Mouse (Mus musculus) brain, embryonic 18.5 days (tissue): ENCODE measurements around the gene Slain2.

Experiments used
- DNase-seq: peaks from one replicate; pipeline ENCODE4 v3.0.0-alpha.2; 2012; ENCODE audit warnings: low read depth, low spot score

The Slain2 gene

DNA sequence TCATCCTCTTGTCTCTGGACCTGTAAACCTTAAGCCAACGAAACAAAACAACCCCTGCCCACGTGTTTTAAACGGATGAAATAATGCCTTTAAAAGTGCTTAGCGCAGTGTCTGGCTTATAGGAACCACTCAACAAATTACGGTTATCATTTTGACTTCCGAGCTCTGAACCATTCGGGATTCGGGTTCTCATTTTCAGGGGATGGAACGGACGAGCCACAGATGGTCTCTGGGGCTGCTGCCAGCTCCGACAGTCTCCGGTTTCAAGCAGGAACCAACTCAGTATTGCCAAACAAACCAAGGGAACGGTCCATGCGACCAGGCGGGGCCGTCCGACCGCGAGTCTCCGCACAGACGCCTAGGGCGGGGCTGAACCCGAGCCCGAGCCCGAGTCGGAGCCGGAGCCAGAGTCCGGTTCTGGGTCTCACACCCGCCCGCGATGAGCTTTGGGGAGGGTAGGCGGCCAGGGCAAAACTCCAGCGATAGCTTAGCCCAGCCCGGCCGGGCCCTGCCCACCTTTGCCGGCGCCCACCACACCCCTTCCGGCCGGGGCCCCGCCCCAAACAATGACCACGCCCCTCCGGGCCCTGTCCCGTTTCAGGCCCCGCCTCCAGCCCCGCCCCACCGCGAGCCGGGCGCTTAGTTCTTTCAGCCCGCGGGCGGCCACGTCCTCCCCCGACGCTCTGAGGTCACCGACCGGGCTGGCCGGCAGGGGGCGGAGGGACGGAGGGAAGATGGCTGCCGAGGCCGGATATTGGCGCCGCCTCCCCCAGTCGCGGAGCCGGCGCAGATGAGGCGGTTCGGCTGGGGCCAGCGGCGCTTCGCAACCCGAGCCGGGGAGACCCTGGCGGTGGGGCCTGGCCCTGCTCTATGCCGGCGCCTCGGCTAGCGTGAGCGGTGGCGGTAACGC lies at the start of gene Slain2:
Gene Slain2, plus strand, starts transcription at position 657 of the 910 bp plus-strand sequence.
- DNase-seq = peak; percentile 83

DNA sequence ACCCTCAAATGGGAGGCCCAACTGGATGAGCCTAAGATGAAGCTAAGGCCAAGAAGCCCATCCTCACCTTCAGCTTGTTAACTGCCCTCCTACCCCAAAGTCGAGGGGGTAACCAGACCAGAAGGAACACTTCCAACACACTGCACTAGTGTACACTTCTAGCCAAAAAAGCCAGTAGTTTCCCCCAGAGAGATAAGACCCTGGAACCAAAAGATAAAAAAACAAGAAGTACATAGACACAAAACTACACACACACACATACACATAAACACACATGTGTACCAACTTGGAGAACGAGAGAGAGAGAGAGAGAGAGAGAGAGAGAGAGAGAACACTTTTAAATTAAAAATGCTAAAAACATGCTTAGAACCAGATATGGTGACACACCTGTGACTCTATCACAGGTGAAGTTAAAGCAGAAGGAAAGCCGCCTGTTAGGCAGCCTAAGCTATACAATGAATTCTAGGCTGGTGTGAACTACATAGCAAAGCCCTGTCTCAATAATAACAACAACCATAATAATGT lies 49.4 kb upstream of the Slain2 start:
- no peak for DNase-seq

DNA sequence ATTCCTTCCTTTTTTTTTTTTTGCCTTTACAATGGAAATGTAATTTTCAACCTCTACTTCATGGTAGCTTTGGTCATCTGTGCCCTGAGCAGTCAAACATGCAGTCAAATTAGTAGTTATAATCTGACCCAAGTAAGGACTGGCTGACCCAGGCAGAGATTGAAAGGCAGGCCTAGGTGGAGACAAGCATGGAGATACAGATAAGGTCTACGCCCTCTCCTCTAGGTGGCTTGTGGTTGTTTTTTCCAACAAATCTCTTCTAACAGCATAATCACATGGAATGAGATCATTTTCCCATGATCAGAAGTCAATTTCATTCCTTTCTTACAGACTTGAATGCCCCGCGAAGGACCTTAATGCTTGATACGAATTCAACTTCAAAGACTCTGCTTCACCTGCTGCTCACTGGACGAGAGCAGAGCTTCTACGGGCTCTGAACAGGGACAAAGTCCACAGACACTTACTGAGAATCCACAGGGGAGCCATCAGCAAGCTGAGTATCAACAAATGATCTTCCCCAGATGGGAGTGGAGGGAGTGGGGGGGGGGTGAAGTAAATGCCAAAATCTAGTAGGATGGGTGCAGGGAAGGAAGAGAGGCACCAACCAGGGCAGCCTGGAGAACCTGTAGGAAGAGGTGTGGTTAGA lies 47.7 kb upstream of the Slain2 start:
- DNase-seq = no peak

DNA sequence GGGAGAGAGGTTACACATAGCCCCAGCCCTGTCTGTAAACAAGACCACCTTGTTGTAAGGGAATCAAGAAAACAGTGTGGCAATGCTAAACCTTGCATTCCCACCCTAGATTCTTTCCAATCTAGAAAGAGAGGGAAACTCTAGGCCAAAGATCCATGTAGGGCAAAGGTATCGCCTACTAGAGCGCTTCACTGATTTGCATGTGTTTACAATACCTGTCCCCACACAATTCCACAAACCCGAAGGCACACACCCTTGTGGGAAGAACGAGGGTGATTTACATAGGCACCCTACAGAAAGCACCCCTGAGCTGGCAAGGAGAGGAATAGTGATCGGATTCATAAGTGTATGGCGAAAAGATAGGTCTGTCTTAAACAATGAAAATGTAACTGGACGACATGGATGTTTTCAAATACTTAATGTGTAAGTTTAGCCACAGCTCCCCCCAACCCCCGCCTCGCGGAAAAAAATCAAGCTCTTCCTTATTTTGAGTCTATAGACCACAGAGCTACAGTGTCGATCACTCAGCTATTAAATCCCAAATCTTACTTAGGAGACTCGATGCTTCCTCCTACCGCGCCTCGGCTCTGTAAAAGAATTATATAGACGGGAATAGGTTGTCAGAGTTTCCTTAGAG lies 47.0 kb upstream of the Slain2 start:
- no peak for DNase-seq

DNA sequence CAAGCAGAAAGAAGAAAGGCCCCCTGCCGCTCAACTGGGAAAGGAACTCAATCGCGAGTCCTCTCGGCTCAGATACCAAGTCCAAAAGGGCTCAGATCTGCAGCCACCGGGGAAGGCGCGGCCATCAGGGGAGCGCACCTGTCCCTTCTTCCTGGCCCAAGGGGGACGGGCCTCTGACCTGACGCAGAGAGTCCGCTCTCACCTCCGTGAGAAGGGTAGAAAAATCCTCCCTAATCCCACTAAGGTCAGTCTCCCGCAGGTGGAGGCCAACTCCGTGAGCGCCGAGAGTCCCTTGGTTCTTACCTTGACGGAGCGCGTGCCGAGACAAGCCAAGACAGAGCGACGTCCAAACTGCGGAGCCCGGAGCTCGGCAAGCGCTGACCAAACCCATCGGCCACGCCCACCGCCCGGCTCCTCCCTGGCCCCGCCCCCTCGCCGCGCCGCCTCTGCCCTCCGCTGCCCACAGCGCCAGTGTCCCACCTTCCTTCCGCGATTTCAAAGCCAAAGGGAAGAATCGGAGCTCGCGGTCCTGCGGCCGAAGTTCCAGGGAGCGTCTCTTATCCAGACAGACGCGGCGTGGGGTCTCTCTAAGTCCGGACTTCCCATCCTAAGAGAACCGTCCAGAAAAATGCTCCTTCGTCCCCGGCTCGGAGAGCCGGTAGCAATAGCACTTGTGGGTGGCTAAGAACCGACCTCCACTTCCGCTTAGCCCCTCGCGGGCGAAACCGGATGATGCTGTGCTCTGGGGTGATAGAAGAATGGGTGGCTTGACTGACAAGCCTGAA lies 45.8 kb upstream of the Slain2 start, which contains the start of gene Tec:
Gene Tec, minus strand, starts transcription at position 393 of the 785 bp plus-strand sequence.
- no peak for DNase-seq

DNA sequence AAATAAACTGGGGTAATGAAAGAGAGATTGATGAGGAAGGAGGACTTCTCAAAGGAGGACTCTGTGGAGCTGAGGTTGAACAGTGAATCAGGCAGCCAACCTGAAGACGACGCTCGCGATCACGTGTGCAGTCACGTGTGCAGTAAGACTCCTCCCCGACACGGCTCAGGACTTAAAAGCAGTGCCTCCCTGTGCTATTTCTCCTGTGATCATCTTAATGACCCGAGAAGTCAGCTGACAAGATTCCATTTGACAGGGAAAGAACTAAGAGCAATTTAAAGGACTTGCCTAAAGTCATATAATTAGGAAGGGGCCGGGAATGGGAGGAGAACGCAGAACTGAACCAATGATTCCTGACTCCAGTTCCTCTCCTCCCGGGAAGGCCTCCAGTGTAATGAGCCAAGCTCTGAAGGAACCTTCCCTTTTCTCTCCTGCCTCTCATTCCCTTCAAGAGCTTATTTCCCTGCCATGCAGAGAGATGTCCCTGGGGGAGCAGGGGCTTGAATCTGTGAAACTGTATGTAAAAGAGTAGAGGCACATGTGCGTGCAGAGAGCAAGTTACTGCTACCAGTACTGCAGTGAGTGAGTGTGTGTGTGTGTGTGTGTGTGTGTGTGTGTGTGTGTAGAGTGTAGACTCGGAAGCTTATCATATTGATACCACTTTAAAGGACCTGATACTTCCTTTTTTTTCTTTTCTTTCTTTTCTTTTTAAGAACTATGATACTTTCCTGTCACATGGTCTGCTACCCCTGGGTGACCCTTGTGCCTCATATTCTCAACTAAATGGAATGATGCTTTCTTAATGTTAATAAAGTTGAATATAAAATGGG lies 44.1 kb upstream of the Slain2 start:
- no peak for DNase-seq

DNA sequence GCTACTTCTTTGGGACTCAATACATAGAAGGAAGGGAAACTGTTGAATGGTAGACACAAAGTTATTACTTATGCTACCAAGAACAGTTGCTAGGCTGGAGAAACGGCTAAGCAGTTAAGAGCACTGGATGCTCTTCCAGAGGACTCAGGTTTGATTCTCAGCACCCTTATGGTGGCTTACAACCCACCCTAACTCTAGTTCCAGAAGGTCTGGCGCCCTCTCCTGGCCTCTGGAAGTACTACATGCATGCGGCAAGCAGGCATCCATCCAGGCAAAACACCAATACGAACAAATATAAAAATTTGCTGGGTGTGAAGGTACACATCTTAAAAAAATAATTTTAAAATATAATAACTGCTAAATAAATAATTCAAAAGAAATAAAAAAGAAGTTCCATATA lies 43.0 kb upstream of the Slain2 start:
- DNase-seq = no peak

DNA sequence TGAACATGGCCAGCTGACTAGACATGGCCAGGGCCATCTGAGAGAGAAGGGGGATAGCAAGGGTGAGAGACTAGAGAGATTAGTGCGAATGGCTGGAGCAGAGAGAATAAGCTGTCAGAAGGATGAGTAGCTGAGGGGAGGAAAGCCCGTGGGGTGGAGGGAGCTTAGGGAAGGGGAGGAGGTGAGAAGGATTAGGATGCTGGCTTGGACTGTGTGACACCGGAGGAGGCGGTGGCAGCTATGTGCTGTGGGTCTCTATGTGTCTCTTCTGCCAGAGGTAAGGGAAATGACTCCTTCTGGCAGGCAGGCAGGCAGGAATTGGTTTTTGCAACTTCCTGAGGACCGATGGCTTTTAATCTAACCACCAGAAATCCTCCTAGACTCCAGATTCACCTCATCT lies 34.4 kb upstream of the Slain2 start:
- DNase-seq = no peak

DNA sequence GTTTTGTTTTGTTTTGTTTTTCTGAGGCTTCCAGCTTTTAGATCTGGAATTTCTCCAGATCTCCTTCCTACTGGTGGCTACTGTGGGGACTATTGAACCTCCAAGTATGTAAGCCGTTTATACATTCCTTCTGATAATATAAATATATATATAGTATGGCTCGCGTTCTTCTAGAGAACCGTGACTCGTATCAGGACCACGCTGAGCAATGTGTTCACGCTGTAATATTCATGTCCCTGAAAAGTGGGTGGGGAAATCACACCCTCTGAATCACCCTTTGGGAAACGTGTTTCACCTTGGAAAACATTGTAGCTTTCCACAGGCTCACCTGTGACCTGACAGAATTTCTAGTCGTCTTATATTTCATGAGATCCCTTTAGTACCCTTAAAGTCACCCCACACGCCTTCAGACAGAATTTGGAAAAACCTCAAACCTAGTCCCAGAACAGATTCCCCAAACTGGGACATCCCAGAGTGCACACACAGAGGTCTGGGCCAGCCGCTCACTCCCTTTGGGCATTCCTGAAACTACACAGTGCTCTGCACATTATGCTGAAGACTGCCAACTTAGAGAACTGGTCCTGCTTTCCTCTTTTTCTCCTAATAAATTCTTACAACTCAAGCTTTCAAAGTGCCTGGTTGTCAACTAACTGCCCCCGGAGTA lies 32.2 kb upstream of the Slain2 start:
- no peak for DNase-seq

DNA sequence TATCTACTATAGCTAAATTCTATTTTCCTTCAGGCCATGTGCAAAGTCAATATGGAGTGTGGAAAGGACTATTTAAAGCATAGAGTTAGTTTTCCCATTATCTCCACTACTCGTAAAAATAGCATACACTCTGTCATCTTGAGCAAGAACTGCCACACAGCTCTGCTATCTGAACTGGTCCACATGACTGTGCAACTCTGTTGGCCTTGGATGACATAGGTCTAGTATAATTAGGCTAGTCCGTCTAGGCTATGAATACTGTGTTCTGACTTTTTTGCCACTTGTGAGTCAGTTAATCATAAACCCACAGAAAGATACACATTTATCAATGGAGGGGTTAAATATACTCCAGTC lies 31.7 kb upstream of the Slain2 start:
- no peak for DNase-seq

DNA sequence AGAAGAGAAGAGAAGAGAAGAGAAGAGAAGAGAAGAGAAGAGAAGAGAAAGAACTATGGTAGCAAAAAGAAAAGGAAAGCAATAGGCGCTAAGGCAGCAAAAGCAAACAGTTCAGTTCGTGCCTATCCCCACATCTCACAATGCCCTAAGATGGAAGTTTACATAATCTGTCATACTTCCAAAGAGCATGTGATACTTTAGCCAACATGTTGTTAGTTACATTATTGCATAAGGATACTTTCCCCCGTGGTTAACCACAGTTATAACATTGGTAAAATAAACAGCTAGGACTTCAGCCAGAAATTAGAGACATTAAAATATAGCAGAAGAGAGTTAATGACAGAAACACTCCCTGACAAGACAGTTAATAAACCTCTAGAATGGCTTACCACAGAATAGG lies 30.4 kb upstream of the Slain2 start:
- no peak for DNase-seq

DNA sequence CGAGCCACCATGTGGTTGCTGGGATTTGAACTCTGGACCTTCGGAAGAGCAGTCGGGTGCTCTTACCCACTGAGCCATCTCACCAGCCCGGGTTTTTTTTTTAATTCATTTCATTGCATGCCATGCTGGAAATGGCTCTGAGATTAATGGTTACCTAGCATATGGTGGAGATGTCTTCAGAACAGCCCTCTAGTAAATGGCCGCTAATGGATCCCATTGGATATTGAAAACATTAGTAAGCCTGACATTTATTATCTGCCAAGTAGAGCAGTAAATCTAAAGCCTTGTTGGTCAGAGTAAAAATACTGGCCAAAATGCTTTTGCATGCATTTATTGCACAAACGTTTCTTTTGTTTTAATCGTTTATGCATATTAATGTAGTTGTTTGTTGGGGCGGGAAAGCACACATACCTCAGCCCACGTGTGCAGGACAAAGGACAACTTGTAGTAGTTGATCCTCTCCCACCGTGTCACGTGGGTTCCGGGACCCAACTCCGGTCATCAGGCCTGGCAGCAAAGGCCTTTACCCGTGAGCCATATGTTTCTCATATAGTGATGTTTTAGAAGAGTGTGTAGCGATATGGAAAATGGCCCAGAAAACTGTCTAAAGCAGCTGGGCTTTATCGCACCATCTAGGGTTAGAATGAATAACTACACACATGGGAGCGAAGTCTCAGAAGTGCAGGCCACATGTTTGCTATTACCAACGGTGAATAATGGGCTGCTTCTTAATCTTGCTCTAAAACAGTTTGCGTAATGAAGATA lies 27.5 kb upstream of the Slain2 start:
- no peak for DNase-seq

DNA sequence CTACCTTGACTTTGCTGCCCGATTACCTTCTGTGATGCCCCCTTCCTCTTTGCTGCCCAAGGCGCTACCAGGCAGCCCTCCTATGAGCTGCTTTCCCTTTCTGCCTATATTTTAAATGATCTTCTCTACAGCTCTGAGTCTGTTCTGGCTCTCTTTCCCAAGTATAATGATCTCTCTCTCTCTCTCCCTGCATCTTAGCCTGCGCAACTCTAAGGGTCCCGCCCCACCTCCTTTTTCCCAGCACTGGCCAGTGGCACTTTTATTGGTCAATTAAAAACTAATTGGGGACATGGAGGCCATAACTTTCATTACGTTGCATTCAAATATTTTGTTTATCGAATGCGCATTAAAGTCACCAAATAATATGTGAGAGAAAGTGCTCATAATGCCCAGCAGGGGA lies 25.8 kb upstream of the Slain2 start:
- DNase-seq = no peak

DNA sequence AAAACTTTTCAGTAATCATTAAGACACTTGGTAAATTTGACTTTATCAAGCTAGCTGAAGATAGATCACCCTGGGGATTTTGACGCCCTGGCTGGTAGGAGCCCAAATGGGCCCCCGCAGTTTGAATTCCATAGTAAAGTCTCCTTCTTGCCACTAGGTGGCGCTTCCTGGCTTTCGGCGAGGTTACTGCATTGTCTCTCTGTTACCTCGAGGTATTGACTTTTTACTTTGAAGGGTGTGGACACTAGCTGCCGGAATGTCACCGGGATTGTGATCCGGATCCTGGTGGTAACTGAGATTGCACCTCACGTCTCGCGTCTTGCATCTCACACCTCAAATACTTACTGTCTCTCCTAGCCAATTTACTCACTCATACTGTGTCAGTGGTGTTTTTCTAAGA lies 22.6 kb upstream of the Slain2 start:
- DNase-seq = no peak

DNA sequence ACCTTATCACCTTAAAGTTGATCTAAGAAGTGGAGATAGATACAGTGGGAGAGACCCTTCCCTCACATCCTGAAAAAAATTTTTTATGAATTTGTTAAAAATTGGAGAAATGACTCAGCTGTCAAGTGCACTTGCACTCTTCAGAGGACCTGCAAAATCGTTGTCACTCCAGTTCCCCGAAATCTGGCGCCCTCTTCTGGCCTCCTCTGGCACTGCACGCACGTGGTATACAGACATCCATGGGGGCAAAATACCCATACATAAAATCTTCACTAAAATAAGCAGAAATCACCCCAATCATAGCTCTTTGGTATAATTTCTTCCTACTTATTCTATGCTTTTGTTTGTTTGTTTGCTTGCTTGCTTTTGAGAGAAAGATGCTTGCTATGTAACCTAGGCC lies 20.1 kb upstream of the Slain2 start:
- DNase-seq = no peak

DNA sequence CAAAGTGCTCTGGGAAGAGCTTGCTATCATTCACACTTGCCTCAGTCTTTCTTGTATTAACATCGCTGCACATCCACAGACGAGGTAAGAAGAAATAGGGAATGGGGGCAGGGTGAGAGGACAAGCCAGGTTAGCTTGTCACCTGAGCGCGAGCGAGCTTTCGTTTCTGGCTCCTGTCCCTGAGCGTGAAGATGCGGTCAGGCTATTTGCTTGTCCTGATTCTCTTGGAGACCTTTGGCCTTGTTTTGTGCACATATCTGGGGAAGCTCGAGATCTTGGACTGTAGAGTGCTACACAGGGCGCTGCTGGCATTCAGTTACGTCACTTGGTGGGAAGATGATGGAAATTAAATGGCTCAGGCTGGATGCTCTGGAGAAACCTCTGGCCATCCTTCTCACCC lies 18.8 kb upstream of the Slain2 start:
- no peak for DNase-seq

DNA sequence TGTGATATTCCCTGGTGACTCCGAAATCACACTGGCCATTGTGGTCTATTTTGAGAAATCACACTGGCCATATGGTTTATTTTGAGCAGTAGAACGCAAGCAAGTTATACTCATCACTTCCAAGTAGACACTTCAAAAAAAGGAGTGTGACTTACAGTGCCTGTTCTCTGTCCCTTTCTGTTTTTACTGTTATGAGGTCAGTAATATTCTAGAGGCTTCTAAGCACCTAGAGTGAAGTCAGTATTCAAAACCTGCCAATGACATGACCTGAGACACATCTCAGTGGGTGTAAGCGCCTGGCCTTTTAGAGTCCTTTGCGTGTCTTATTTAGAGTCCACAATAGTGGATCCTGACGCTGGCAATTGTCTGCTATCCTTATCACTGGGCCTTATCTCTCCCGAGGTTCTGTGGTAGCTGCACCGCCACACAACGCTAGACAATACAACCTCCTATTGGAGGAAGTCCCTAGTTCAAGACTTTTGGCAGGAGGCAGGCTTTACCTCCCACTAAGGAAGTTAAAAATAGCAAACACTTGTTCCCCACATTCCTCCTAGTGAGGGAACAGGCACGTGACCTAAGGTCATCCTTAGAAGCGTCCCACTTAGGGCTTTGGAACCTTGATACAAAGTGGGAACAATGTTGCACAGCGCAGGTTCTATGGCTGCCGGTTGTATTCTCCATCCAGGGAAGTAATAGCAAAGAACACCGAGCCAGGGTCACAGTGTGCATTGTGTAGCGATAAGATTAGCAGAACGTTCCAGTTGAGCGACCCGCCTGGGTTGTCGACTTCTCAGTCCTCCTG lies 17.4 kb upstream of the Slain2 start:
- DNase-seq = no peak

DNA sequence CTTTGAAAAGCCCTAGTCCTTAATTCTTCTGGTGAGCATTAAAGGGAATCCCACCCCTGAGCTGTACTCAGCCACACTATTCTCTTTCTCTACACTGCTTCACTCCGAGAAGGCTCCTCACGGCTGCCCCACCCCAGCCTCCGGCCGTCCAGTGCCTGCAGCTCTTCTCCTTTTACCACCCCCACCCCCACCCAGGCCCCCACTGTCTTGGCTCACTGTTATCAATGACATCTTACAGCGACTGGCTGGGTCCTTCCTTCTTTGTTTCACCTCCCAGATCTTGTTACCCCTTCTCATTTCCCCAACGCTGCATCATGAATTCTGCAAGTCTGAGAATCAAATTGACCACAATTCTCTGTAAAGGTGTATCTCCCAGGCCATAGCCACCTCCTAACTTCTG lies 16.1 kb upstream of the Slain2 start:
- no peak for DNase-seq

DNA sequence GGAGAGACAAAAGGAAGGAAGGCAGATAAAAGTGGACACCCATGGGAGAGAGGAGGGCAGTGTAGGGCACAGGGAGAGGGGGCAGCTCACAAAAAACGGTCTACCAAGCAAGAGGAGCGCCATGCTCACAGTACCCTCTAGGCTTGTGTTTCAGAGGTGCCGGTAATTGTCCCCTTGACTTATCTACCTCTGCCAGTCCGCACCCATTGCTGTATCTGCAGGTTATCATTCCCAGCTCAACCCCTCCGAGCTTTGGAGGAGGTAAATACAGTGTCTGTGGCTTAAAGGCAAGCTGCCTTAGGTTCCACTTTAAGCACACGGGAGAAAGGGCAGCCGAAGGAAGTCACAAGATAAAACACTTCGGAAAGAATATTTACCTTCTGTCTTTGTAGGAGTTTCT lies 14.8 kb upstream of the Slain2 start:
- DNase-seq = no peak
